Mouse (Mus musculus) lung, embryonic 15.5 days (tissue): ENCODE results near the gene Kcnh5. TPM values are rescaled to one million over a fixed set of nuclear protein-coding genes. Genes with fewer than 3 reads are reported as not detected.

Source experiments
- ATAC-seq: fragments of 200-750 bp; cut with Nextera tagmentation; 2 replicates; pipeline ENCODE4 v1.8.0; 2017; ENCODE audit warnings: moderate number of reproducible peaks, borderline replicate concordance; ENCODE audit not compliant: low FRiP score, low TSS enrichment; ENCODE audit errors: extremely low read depth
- H3K27ac ChIP-seq: fragments of 300-500 bp; sonication (generic); 2 replicates; pipeline ENCODE4 v1.5.1; 2015; ENCODE audit warnings: moderate library complexity, mild to moderate bottlenecking, inconsistent platforms
- H3K27me3 ChIP-seq: fragments of 300-500 bp; sonication (generic); 2 replicates; pipeline ENCODE4 v1.6.1; 2015; ENCODE audit warnings: inconsistent platforms
- H3K36me3 ChIP-seq: fragments of 300-500 bp; sonication (generic); 2 replicates; pipeline ENCODE4 v1.6.1; 2015; ENCODE audit warnings: inconsistent platforms
- H3K4me1 ChIP-seq: fragments of 300-500 bp; sonication (generic); 2 replicates; pipeline ENCODE4 v1.6.1; 2015; ENCODE audit warnings: inconsistent platforms
- H3K4me2 ChIP-seq: fragments of 300-500 bp; sonication (generic); 2 replicates; pipeline ENCODE4 v1.6.1; 2015; ENCODE audit warnings: inconsistent platforms, mild to moderate bottlenecking, moderate library complexity
- H3K4me3 ChIP-seq: fragments of 300-500 bp; sonication (generic); 2 replicates; pipeline ENCODE4 v1.5.1; 2015; ENCODE audit warnings: mild to moderate bottlenecking, inconsistent platforms
- H3K9ac ChIP-seq: fragments of 300-500 bp; sonication (generic); 2 replicates; pipeline ENCODE4 v1.6.1; 2015; ENCODE audit warnings: inconsistent platforms
- H3K9me3 ChIP-seq: fragments of 300-500 bp; sonication (generic); 2 replicates; pipeline ENCODE4 v1.6.1; 2016; ENCODE audit warnings: inconsistent platforms
- WGBS: fragments of 180-500 bp; shearing (Covaris S2); methylation state at CpG from one replicate; pipeline ENCODE4 v1.1.7; 2015; 5-methylcytosine and 5-hydroxymethylcytosine counted together
- polyA plus RNA-seq: library from polyadenylated mRNA; unstranded; fragments of >200 nt; fragmentation: Nextera tagmentation; extraction: Ambion mirVana; gene quantifications from 2 replicates; pipeline ENCODE4 v1.2.1, GENCODE M21; 2015

Kcnh5 gene
- 0.05 TPM in 2 replicates for polyA plus RNA-seq

DNA sequence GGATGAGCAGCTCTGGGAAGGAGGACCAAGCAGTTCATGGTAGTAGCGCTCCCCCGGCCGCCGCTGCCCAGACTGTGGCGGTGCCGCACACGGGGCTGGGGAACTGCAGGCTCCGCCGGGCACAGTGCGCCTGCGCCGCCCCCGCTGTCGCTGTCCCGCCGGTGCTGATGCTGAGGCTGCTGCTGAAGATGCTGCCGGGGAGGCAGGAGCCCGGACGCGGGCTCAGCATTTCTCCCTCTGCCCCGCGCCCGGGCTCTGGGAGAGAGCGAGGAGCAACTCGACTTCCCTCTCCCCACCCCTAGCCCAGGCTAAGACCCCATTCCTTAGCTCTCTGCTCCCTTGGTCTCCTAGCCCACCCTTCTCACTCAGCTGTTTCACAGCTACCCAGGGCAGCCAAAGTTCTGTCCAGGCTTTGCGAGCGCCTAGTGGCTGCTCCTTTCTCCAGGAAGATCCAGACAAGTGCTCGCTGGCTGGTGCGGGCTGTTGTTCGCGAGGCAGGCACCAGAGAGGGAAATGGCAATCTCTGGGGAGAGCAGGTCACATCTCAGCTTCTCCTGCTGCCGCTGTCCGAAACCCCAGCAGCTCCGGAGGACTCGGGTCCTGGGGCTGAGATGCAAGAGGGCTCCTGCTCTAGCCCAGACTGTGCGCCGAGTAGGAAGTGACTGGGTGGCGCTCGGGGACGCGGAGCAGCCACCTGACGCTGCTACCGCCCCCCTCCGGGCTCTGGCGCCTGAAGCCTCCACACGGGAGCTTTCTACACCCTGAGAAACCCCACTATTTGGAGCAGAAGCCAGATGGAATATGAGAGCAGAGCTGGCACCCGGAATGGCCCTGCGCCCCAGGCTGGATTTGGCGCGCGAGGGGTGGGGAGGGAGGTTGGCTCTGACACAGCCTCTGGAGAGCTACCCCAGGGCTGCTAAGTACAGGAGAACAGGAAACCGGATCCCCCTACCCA is at the start of gene Kcnh5:
Gene Kcnh5 (minus strand): TSS at position 642 of the 955 bp plus-strand sequence.
- H3K9ac ChIP-seq = no peak within 1 kb of the TSS
- peaks cover 12% of the 10 kb centered on the region for H3K4me1 ChIP-seq
- peaks cover 67% of the 10 kb centered on the region for H3K27me3 ChIP-seq
- WGBS = under 1% methylated on average over 47 of the region's 52 CpGs
- no peaks in the 10 kb centered on the region for H3K36me3 ChIP-seq
- peak within 1 kb of the TSS; percentile 27 for H3K4me3 ChIP-seq
- H3K27ac ChIP-seq = no peak within 1 kb of the TSS
- no peaks in the 10 kb centered on the region for H3K9me3 ChIP-seq
- peak within 1 kb of the TSS; percentile 55 for H3K4me2 ChIP-seq
- peak; percentile 74 for ATAC-seq

DNA sequence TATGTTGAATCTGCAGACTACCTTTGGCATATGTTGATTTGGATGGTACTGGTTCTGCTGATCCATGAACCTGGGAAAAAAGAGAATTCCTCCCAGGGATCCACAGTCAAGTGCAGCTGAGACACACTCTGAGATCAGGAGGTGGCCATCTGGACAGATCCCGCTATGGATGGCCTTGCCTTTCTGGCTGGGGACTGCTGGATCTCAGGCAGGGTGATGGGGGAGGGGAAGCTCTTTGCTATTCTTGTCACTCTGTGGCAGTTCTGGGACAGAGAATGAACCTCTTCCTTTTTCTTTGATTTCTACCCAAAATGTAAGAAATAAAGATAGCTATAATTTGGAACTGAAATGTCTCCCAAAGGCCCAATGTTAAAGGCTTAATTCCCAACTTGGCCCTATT is 46.8 kb upstream of the Kcnh5 start:
- no peaks in the 10 kb centered on the region for H3K36me3 ChIP-seq
- H3K9me3 ChIP-seq = no peaks in the 10 kb centered on the region
- no peak overlapping the region for H3K4me3 ChIP-seq
- no peaks in the 10 kb centered on the region for H3K27me3 ChIP-seq
- no peak overlapping the region for H3K9ac ChIP-seq
- WGBS = 62% methylated on average over 1 of the region's 1 CpGs
- ATAC-seq = no peak
- no peak overlapping the region for H3K27ac ChIP-seq
- H3K4me1 ChIP-seq = no peaks in the 10 kb centered on the region
- H3K4me2 ChIP-seq = no peak overlapping the region

GRCm38 (mm10) chr12:75189413-75189812 is 12.3 kb upstream of the Kcnh5 start:
- WGBS = 77% methylated on average over 2 of the region's 2 CpGs
- no peak for ATAC-seq

GRCm38 (mm10) chr12:75182646-75183045 is 5.5 kb upstream of the Kcnh5 start:
- H3K4me3 ChIP-seq = no peak overlapping the region
- 60% methylated on average over 7 of the region's 7 CpGs for WGBS
- no peak for ATAC-seq
- peaks cover 29% of the 10 kb centered on the region for H3K27me3 ChIP-seq
- H3K9me3 ChIP-seq = no peaks in the 10 kb centered on the region
- H3K4me1 ChIP-seq = no peaks in the 10 kb centered on the region
- H3K36me3 ChIP-seq = no peaks in the 10 kb centered on the region
- H3K4me2 ChIP-seq = no peak overlapping the region
- no peak overlapping the region for H3K9ac ChIP-seq
- no peak overlapping the region for H3K27ac ChIP-seq

More at GRCm38 (mm10) chr12:75189413-75189812, 12.3 kb upstream of the Kcnh5 start:
- Histone ChIP-seq H3K4me1 (no peaks in the 10 kb centered on the region), H3K9me3 (no peaks in the 10 kb centered on the region), H3K27ac (no peak overlapping the region), H3K9ac (no peak overlapping the region), H3K4me2 (no peak overlapping the region), H3K36me3 (no peaks in the 10 kb centered on the region), H3K27me3 (no peaks in the 10 kb centered on the region), H3K4me3 (no peak overlapping the region)

- Histone ChIP-seq H3K4me2 (no peak overlapping the region), H3K9me3 (no peaks in the 10 kb centered on the region), H3K27ac (no peak overlapping the region), H3K4me1 (peaks cover 12% of the 10 kb centered on the region), H3K4me3 (no peak overlapping the region), H3K36me3 (no peaks in the 10 kb centered on the region), H3K27me3 (peaks cover 58% of the 10 kb centered on the region), H3K9ac (no peak overlapping the region)
- ATAC-seq = no peak
- WGBS = 23% methylated on average over 8 of the region's 8 CpGs
Observed at GRCm38 (mm10) chr12:75179491-75179890, 2.4 kb upstream of the Kcnh5 start.

- Histone ChIP-seq H3K9me3 (no peaks in the 10 kb centered on the region), H3K4me3 (peak overlapping the region; percentile 27), H3K4me1 (peaks cover 12% of the 10 kb centered on the region), H3K36me3 (no peaks in the 10 kb centered on the region), H3K4me2 (peak overlapping the region; percentile 55), H3K27me3 (peaks cover 67% of the 10 kb centered on the region), H3K27ac (no peak overlapping the region), H3K9ac (no peak overlapping the region)
- no peak for ATAC-seq
- 4% methylated on average over 13 of the region's 13 CpGs for WGBS
Observed at GRCm38 (mm10) chr12:75177646-75178030, 506 bp upstream of the Kcnh5 start.

GRCm38 (mm10) chr12:75175931-75176565 is 1.1 kb downstream of the Kcnh5 start:
- Histone ChIP-seq H3K9ac (no peak overlapping the region), H3K27ac (no peak overlapping the region), H3K9me3 (no peaks in the 10 kb centered on the region), H3K36me3 (no peaks in the 10 kb centered on the region), H3K4me1 (peaks cover 12% of the 10 kb centered on the region), H3K4me3 (peak overlapping the region; percentile 27), H3K27me3 (peaks cover 67% of the 10 kb centered on the region), H3K4me2 (peak overlapping the region; percentile 55)
- ATAC-seq = peak; percentile 39; the same call in 1 of the 2 replicates
- 4% methylated on average over 19 of the region's 19 CpGs for WGBS

GRCm38 (mm10) chr12:75170970-75171369 is 6.2 kb downstream of the Kcnh5 start:
- no peaks in the 10 kb centered on the region for H3K4me1 ChIP-seq
- H3K27me3 ChIP-seq = peaks cover 21% of the 10 kb centered on the region
- no peak overlapping the region for H3K4me3 ChIP-seq
- H3K27ac ChIP-seq = no peak overlapping the region
- 32% methylated on average over 2 of the region's 2 CpGs for WGBS
- H3K9me3 ChIP-seq = no peaks in the 10 kb centered on the region
- H3K9ac ChIP-seq = no peak overlapping the region
- ATAC-seq = no peak
- H3K4me2 ChIP-seq = no peak overlapping the region
- H3K36me3 ChIP-seq = no peaks in the 10 kb centered on the region

DNA sequence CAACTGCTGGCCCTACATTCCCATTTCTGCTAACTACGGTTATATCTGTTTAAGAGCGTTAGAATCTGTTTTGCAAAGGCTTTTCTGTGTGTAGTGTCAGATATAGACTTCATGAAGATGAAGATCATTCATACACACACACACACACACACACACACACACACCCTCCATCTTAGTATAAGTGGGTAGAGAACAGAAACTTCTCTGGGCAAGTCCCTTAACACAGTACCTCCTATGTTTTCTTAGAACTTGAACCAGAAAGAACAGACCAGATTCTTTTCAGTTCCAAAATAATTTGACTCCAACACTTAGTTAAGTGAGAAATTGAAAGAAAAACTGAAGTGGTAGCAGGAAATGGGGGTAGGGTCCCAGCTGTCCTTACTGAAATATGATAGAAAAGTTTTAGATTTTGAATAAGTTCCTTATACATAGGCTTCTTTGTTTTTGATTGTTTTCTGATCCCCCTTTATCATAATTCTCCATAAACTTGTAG is 24.0 kb downstream of the Kcnh5 start:
- ATAC-seq = no peak
- Histone ChIP-seq H3K9ac (no peak overlapping the region), H3K4me1 (no peaks in the 10 kb centered on the region), H3K4me3 (no peak overlapping the region), H3K4me2 (no peak overlapping the region), H3K9me3 (no peaks in the 10 kb centered on the region), H3K27me3 (no peaks in the 10 kb centered on the region), H3K27ac (no peak overlapping the region), H3K36me3 (no peaks in the 10 kb centered on the region)
- WGBS = 88% methylated on average over 2 of the region's 2 CpGs

DNA sequence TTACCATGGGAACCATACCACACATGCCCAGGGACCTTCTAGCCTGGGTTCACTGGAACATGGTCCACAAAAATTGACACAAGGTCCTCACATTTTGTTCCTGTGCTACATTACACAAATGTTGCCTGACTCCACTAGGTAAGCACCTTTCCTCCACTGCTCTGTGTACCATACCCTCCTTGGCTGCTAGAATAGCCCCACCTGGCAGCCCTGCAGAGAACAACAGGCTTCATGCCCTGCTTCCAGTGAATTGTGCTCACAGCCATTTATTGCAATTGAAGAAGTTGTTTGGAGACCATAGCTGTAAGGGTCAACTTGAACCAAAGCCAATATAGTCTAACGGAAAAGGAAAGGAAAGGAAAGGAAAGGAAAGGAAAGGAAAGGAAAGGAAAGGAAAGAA is 37.3 kb downstream of the Kcnh5 start:
- no peak overlapping the region for H3K27ac ChIP-seq
- no peak for ATAC-seq
- no peak overlapping the region for H3K4me2 ChIP-seq
- H3K36me3 ChIP-seq = no peaks in the 10 kb centered on the region
- no peak overlapping the region for H3K9ac ChIP-seq
- no peaks in the 10 kb centered on the region for H3K9me3 ChIP-seq
- H3K27me3 ChIP-seq = no peaks in the 10 kb centered on the region
- H3K4me1 ChIP-seq = no peaks in the 10 kb centered on the region
- 83% methylated on average over 1 of the region's 1 CpGs for WGBS
- no peak overlapping the region for H3K4me3 ChIP-seq

DNA sequence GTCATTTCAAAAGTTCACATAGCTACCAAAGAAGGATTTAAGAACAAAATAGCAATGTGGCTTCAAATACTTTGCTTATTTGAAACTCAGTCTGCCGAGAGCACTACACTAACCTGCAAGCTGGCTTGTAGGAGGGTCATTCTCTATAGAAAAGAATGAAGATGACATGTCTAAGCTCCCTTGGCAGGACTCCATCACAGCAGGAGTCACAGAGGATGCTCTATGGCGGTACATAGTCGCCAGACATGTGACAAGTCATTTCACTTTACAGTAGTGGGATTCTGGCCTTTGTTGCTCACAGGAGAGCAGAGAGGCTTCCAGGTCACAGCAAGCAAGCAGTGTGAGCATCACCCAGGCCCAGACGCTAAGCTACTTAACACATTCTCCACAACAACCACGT is 85.2 kb downstream of the Kcnh5 start:
- Histone ChIP-seq H3K27ac (no peak overlapping the region), H3K27me3 (no peaks in the 10 kb centered on the region), H3K36me3 (no peaks in the 10 kb centered on the region), H3K9ac (no peak overlapping the region), H3K4me1 (no peaks in the 10 kb centered on the region), H3K9me3 (no peaks in the 10 kb centered on the region), H3K4me3 (no peak overlapping the region), H3K4me2 (no peak overlapping the region)
- ATAC-seq = no peak
- WGBS = 70% methylated on average over 5 of the region's 5 CpGs

- Histone ChIP-seq H3K4me3 (no peak overlapping the region), H3K27ac (no peak overlapping the region), H3K9me3 (no peaks in the 10 kb centered on the region), H3K27me3 (no peaks in the 10 kb centered on the region), H3K4me2 (no peak overlapping the region), H3K9ac (no peak overlapping the region), H3K36me3 (no peaks in the 10 kb centered on the region), H3K4me1 (no peaks in the 10 kb centered on the region)
- WGBS = 91% methylated on average over 1 of the region's 1 CpGs
- ATAC-seq = no peak
Observed at GRCm38 (mm10) chr12:75090957-75091356, 86.2 kb downstream of the Kcnh5 start.
